Mouse (Mus musculus) ES-Bruce4 (cell line): ENCODE measurements around the gene Pdk4. TPM values are rescaled to one million over a fixed set of nuclear protein-coding genes. Genes with fewer than 3 reads are reported as not detected.

Source experiments
- H3K27ac ChIP-seq: 2 replicates; pipeline ENCODE4 v1.5.1; 2012; ENCODE audit warnings: low read length, inconsistent platforms; ENCODE audit not compliant: insufficient read depth
- H3K27me3 ChIP-seq: 2 replicates; pipeline ENCODE4 v1.6.1; 2012; ENCODE audit warnings: mild to moderate bottlenecking, low read length, inconsistent platforms; ENCODE audit not compliant: control insufficient read depth, poor library complexity, insufficient read depth, severe bottlenecking
- H3K36me3 ChIP-seq: 2 replicates; pipeline ENCODE4 v1.6.1; 2012; ENCODE audit warnings: inconsistent platforms, mild to moderate bottlenecking, low read length, moderate library complexity; ENCODE audit not compliant: control insufficient read depth, poor library complexity, insufficient read depth, severe bottlenecking
- H3K4me1 ChIP-seq: one replicate; pipeline ENCODE4 v1.8.1; 2011; ENCODE audit warnings: low read length; ENCODE audit not compliant: control insufficient read depth, insufficient read depth
- H3K4me3 ChIP-seq: 2 replicates; pipeline ENCODE4 v1.5.1; 2011; ENCODE audit warnings: low read depth, mild to moderate bottlenecking, low read length
- H3K9ac ChIP-seq: 2 replicates; pipeline ENCODE4 v1.6.1; 2012; ENCODE audit warnings: low read depth, mild to moderate bottlenecking, inconsistent platforms; ENCODE audit not compliant: poor library complexity, severe bottlenecking
- H3K9me3 ChIP-seq: replicated peaks from 2 replicates; pipeline ENCODE4 v1.6.1; 2012; ENCODE audit warnings: mild to moderate bottlenecking, low read length, inconsistent platforms; ENCODE audit not compliant: control insufficient read depth, poor library complexity, insufficient read depth, severe bottlenecking
- CTCF ChIP-seq: IDR thresholded peaks from one replicate; pipeline ENCODE4 v1.8.1; 2011; ENCODE audit warnings: low read depth, low read length
- EP300 ChIP-seq: IDR thresholded peaks from 2 replicates; pipeline ENCODE4 v1.6.1; 2011; ENCODE audit warnings: low read depth, low read length; ENCODE audit not compliant: insufficient read depth
- POLR2A ChIP-seq: IDR thresholded peaks from one replicate; pipeline ENCODE4 v1.8.1; 2011; ENCODE audit warnings: low read length; ENCODE audit not compliant: insufficient read depth
- polyA plus RNA-seq: library from polyadenylated mRNA; stranded (reverse); fragments of >200 nt; gene quantifications from 2 replicates; pipeline ENCODE4 v1.2.4, GENCODE M21; 2011; ENCODE audit warnings: low read depth; ENCODE audit not compliant: missing spikeins, insufficient read depth, insufficient read length

The Pdk4 gene
- polyA plus RNA-seq, 1 experiment, result 13.1 TPM

DNA sequence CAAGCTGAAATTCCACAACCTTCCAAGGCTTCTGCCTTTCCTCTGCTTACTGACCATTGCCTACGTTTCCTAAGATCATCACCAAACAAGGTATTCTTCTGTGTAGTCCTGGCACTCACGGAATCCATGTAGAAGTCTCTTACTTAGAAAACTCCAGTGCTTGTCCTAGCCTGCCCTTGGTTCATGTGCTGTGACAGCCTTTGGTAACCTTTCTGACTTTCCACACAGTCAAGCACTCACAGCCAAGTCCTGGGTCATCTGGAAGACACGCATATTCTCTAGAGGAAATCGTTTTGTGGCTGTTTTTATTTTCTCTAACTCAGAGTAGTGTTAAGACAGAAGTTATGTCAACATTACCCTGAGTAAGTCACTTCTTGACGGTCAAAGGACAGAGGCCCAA is 11.7 kb upstream of the Pdk4 start:
- Histone ChIP-seq H3K36me3 (no peaks in the 10 kb centered on the region), H3K4me1 (no peaks in the 10 kb centered on the region), H3K4me3 (no peak overlapping the region), H3K9me3 (peaks cover 3% of the 10 kb centered on the region; the same call in 1 of the 2 replicates), H3K27me3 (no peaks in the 10 kb centered on the region), H3K9ac (no peak overlapping the region), H3K27ac (no peak overlapping the region)
- TF ChIP-seq CTCF, result no peak
- no peak for TF ChIP-seq EP300
- TF ChIP-seq POLR2A, result no peak

DNA sequence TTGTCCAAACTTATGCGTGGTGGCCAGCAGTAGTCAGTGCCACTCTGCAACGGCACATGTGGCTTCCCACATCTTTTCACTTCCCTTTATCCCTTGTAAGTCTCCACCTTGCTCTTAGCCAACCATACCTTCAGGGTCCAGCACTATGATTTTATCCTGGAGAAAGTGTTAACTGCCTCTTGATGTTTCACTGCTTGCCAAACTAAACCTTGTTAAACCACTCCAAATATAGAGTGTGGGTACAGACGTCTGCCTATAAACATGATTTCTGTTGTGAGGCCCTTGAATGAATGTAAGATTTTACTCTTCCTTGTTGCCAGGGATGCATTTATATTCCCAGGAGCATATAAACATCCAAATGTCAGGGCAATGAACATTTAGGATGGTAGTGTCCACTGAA is 10.2 kb upstream of the Pdk4 start:
- TF ChIP-seq POLR2A (no peak), EP300 (no peak), CTCF (no peak)
- no peak overlapping the region for H3K27ac ChIP-seq
- no peaks in the 10 kb centered on the region for H3K27me3 ChIP-seq
- H3K9ac ChIP-seq, result no peak overlapping the region
- H3K36me3 ChIP-seq, result no peaks in the 10 kb centered on the region
- H3K9me3 ChIP-seq, result peaks cover 3% of the 10 kb centered on the region; the same call in 1 of the 2 replicates
- H3K4me3 ChIP-seq, result no peak overlapping the region
- H3K4me1 ChIP-seq, result no peaks in the 10 kb centered on the region

DNA sequence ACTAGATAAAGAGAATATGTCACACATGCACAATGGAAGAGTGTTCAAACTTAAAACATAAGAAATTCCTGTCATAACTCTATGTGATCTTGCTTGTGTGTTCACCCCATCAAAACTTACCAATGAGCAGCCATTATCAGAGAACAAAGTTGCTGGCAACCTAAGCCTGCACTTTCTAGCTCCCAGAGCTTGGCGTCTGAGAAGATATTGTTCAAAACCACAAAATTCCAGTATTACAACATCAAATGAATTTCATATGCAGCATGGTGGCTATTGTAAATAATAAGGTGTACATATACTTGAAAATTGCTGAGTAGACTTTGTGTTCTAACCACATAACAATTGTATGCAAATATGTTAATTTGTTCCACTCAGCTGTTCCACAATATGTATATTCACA is 6.7 kb upstream of the Pdk4 start:
- no peaks in the 10 kb centered on the region for H3K27me3 ChIP-seq
- H3K9me3 ChIP-seq, result peaks cover 3% of the 10 kb centered on the region; the same call in 1 of the 2 replicates
- no peaks in the 10 kb centered on the region for H3K4me1 ChIP-seq
- no peak overlapping the region for H3K27ac ChIP-seq
- no peak overlapping the region for H3K4me3 ChIP-seq
- no peak for TF ChIP-seq CTCF
- no peak for TF ChIP-seq EP300
- TF ChIP-seq POLR2A, result no peak
- H3K36me3 ChIP-seq, result no peaks in the 10 kb centered on the region
- H3K9ac ChIP-seq, result no peak overlapping the region

DNA sequence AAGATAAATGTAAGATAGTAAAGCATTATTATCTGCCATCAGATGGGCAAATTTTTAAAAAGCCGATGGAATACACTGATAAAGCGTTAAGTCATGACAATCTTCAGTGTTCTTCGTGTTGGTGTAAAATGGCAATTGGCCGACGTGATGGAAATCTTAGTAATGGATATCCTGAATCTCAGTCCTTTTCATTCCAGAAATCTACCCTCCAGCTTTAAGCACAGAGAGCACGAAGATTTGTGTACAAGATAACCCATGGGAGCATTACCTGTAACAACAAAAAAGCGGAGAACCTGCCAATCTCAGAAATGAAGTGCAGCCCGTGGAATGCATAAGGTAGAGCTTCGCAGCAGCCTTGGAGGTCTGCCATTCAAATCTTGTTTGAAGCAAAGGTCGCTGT is 5.4 kb upstream of the Pdk4 start:
- no peaks in the 10 kb centered on the region for H3K36me3 ChIP-seq
- H3K4me3 ChIP-seq, result no peak overlapping the region
- no peaks in the 10 kb centered on the region for H3K4me1 ChIP-seq
- no peak overlapping the region for H3K9ac ChIP-seq
- no peaks in the 10 kb centered on the region for H3K27me3 ChIP-seq
- peaks cover 3% of the 10 kb centered on the region; the same call in 1 of the 2 replicates for H3K9me3 ChIP-seq
- no peak for TF ChIP-seq EP300
- no peak overlapping the region for H3K27ac ChIP-seq

DNA sequence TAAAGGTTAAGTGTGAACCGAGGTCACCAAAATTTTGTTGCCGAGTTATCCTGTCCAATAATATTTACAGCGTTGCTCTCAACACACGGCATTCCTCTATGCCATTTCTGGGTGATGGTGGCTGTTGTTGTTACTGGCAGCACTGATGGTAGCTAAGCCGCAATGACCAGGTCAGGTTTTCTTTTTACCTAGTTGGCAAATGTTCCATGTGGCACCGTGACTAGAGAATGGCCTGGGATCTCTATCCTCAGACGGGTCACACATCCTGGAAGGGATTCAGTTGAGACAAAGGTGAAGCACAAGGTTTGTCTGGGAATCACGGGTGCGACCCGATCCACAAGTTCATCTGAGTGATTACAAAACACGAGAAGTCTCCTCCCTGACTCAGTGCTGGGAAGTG is 2.6 kb upstream of the Pdk4 start:
- Histone ChIP-seq H3K4me1 (no peaks in the 10 kb centered on the region), H3K4me3 (no peak overlapping the region), H3K9ac (no peak overlapping the region), H3K36me3 (no peaks in the 10 kb centered on the region), H3K27ac (no peak overlapping the region), H3K27me3 (no peaks in the 10 kb centered on the region), H3K9me3 (no peaks in the 10 kb centered on the region)
- no peak for TF ChIP-seq POLR2A
- TF ChIP-seq CTCF, result no peak
- TF ChIP-seq EP300, result no peak

DNA sequence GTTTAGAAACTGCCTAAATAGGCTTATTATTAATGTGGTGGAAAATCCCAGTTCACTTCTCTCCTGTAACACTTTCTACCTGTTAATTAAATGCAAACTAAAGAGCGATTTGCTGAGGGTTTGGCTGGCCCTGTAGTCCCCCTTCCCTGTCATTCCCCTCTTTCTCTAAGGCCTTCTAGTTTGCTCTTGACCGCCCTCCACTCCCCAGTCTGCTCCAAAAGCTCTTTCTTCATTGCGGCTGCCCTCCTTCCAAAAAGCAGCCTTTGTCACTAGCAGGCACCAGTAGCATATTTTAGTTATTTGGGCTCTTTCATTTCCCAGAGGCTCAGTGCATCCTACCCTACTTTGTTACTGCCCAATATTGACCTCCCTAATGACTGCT is 736 bp upstream of the Pdk4 start:
- Histone ChIP-seq H3K9ac (peak overlapping the region; percentile 36), H3K27me3 (no peaks in the 10 kb centered on the region), H3K4me3 (0 out of 2 replicates have a peak overlapping the region, but pooled peaks have one; percentile 4), H3K4me1 (no peaks in the 10 kb centered on the region), H3K9me3 (no peaks in the 10 kb centered on the region), H3K27ac (peak overlapping the region; percentile 81), H3K36me3 (peaks cover 5% of the 10 kb centered on the region; the same call in 1 of the 2 replicates)
- no peak for TF ChIP-seq CTCF
